Mouse (Mus musculus): ENCODE results near the gene Rgs16.

GRCm38 (mm10) chr1:153717990-153718389 is 22.2 kb upstream of the Rgs16 start:
- TF ChIP-seq POLR2A (IDR thresholded peaks at IDR 0.05; ENCODE audit: control insufficient read depth in 1 of 2, insufficient read depth in 1 of 2, low read depth in 1 of 2, low read length in 2 of 2, poor library complexity in 1 of 2), result no peak
- TF ChIP-seq ZMIZ1 (IDR thresholded peaks at IDR 0.05; ENCODE audit: low read depth, low read length), result no peak
- no peak for TF ChIP-seq TAL1 (IDR thresholded peaks at IDR 0.05; ENCODE audit: low read length)
- no peak for TF ChIP-seq GATA1 (IDR thresholded peaks at IDR 0.05; ENCODE audit: low read depth, low read length)
- TF ChIP-seq MEF2A (IDR thresholded peaks at IDR 0.05; ENCODE audit: extremely low read depth, insufficient replicate concordance, low read depth, low read length, poor library complexity, severe bottlenecking), result no peak
- no peak for TF ChIP-seq CTCF (IDR thresholded peaks at IDR 0.05 in 2 of 3, conservative IDR thresholded peaks at IDR 0.05 in 1 of 3; ENCODE audit: control insufficient read depth in 1 of 3, insufficient read depth in 1 of 3, low read depth in 2 of 3, low read length in 3 of 3, poor library complexity in 1 of 3, severe bottlenecking in 1 of 3)
- TF ChIP-seq MYC (IDR thresholded peaks at IDR 0.05; ENCODE audit: low read depth, low read length), result no peak
- TF ChIP-seq MYB (IDR thresholded peaks at IDR 0.05; ENCODE audit: low read depth, low read length), result no peak
- no peak for TF ChIP-seq USF2 (IDR thresholded peaks at IDR 0.05; ENCODE audit: borderline replicate concordance in 1 of 2, insufficient read depth in 1 of 2, low read depth in 1 of 2, low read length in 2 of 2)
- no peak for TF ChIP-seq KAT2A (conservative IDR thresholded peaks at IDR 0.05; ENCODE audit: low read depth, low read length)
- no peak for TF ChIP-seq EP300 (IDR thresholded peaks at IDR 0.05; ENCODE audit: low read depth in 1 of 2, low read length in 2 of 2)
